Mouse (Mus musculus) brain, adult 2 months (tissue): ENCODE measurements at regions not wholly inside any gene's neighbourhood (a gene's known extent, or its start where the extent isn't known, plus 50 kb on each side); places are given as distances from the start of the nearest gene placed in this dataset.

Experiments
- DNase-seq: peaks from one replicate; pipeline ENCODE4 v3.0.0; 2011; ENCODE audit warnings: low read depth, low spot score

- DNase-seq: peak; percentile 25
Observed at GRCm38 (mm10) chr3:159121626-159122025, 373.6 kb upstream of the Depdc1a start.

DNA sequence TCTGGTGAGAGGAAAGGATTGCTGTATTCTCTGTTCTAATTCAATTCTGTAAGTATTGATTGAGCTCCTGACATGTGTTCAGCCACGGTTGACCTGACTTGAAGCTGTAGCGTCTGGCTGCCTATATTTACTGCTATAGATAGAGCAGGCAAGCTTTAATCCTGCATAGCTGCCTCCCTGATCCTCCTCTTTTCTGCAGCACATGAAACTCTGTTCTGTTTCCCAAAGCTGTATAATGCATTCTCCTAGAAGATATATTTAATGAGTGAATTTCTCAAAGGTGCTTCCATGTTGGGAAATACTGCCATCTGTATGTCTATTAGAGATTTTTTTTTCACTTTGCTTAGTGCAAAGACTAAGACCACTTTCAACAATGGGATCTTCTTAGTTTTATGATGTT is 351.4 kb upstream of the Depdc1a start:
- DNase-seq: peak; percentile 51

GRCm38 (mm10) chr3:159181504-159181903 is 313.7 kb upstream of the Depdc1a start:
- peak; percentile 12 for DNase-seq

DNA sequence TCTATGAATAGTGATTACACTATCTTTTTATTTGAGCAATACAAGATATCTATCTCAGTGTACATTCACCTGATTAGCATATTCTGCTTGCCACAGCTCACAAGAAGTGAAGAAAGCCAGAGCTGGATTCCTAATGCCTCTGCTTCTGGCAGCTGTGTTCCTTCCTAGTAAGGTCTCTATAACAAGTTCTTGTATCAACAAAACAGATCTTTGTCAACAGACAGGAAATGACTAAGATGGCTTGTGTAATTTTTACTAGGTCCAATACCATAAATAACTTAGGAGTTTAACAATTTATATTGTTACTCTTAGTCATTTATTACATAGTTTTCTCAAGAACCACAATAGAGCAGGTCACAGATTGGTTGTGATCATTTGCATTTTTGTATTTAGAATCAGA is 302.0 kb upstream of the Depdc1a start:
- DNase-seq: no peak
